Mouse (Mus musculus) C2C12 (cell line): ENCODE data around the gene Ly6c2.
"Not testable (repeated sequence)": the region's sequence is repeated elsewhere in the genome, so short reads cannot be mapped to it uniquely, and the experiment has no call there.

ENCODE experiments used
- CTCF ChIP-seq: IDR thresholded peaks from one replicate; pipeline ENCODE4 v1.5.1; 2011; ENCODE audit not compliant: control insufficient read depth, insufficient read depth, insufficient read length
- FOSL1 ChIP-seq: IDR thresholded peaks from one replicate; pipeline ENCODE4 v1.8.0; 2011; ENCODE audit warnings: mild to moderate bottlenecking, low read length; ENCODE audit not compliant: poor library complexity, insufficient read depth, severe bottlenecking
- MAX ChIP-seq: IDR thresholded peaks from one replicate; pipeline ENCODE4 v1.6.1; 2011; ENCODE audit warnings: mild to moderate bottlenecking, control low read depth
- MYOG ChIP-seq: IDR thresholded peaks from one replicate; pipeline ENCODE4 v1.6.1; 2011; ENCODE audit not compliant: control insufficient read depth, insufficient read length; ENCODE audit errors: extremely low read depth

GRCm38 (mm10) chr15:75132346-75132745 lies 20.6 kb upstream of the Ly6c2 start:
- TF ChIP-seq MAX, CTCF, FOSL1, MYOG: not testable (repeated sequence)
